Mouse (Mus musculus) testis, adult 2 months (tissue): ENCODE measurements around the gene Mymk.

Experiments
- CTCF ChIP-seq: fragments of 200-500 bp; IDR thresholded peaks from 2 replicates; pipeline ENCODE4 v1.5.1; 2012; ENCODE audit warnings: low read depth, mild to moderate bottlenecking, inconsistent platforms, low read length, moderate library complexity; ENCODE audit not compliant: control insufficient read depth, insufficient read depth, insufficient replicate concordance
- POLR2A ChIP-seq: fragments of 200-500 bp; IDR thresholded peaks from 2 replicates; pipeline ENCODE4 v1.6.1; 2012; ENCODE audit warnings: low read depth, mild to moderate bottlenecking, inconsistent platforms, low read length, moderate library complexity; ENCODE audit not compliant: control insufficient read depth

GRCm38 (mm10) chr2:27095178-27095577 is 23.2 kb upstream of the Mymk start:
- TF ChIP-seq CTCF (no peak), POLR2A (no peak)
